Mouse (Mus musculus) intestine, embryonic 14.5 days (tissue): ENCODE results near the gene Ikbke. TPM values are rescaled to one million over a fixed set of nuclear protein-coding genes. Genes with fewer than 3 reads are reported as not detected.

ENCODE experiments used
- ATAC-seq: fragments of 200-750 bp; cut with Nextera tagmentation; replicated peaks from 2 replicates; pipeline ENCODE4 v1.8.0; 2017; ENCODE audit warnings: low read depth, moderate number of reproducible peaks, moderate TSS enrichment, moderate library complexity; ENCODE audit not compliant: low FRiP score, low TSS enrichment
- DNase-seq: peaks from one replicate; pipeline ENCODE4 v3.0.0-alpha.2; 2018; ENCODE audit warnings: low spot score
- H3K27ac ChIP-seq: fragments of 300-500 bp; sonication (generic); 2 replicates; pipeline ENCODE4 v1.5.1; 2014; ENCODE audit warnings: low read depth, mild to moderate bottlenecking, control low read depth
- H3K27me3 ChIP-seq: fragments of 300-500 bp; sonication (generic); replicated peaks from 2 replicates; pipeline ENCODE4 v1.6.1; 2014; ENCODE audit warnings: low read length, control low read depth; ENCODE audit not compliant: control insufficient read depth, insufficient read depth
- H3K36me3 ChIP-seq: fragments of 300-500 bp; sonication (generic); 2 replicates; pipeline ENCODE4 v1.6.1; 2014; ENCODE audit warnings: low read length, control low read depth; ENCODE audit not compliant: control insufficient read depth, insufficient read depth
- H3K4me1 ChIP-seq: fragments of 300-500 bp; sonication (generic); replicated peaks from 2 replicates; pipeline ENCODE4 v1.6.1; 2014; ENCODE audit warnings: low read length, control low read depth, mixed read lengths; ENCODE audit not compliant: control insufficient read depth, insufficient read depth
- H3K4me2 ChIP-seq: fragments of 300-500 bp; sonication (generic); 2 replicates; pipeline ENCODE4 v1.6.1; 2014; ENCODE audit warnings: low read length
- H3K4me3 ChIP-seq: fragments of 300-500 bp; sonication (generic); 2 replicates; pipeline ENCODE4 v1.5.1; 2014; ENCODE audit warnings: low read depth, low read length, control low read depth, mixed read lengths
- H3K9ac ChIP-seq: fragments of 300-500 bp; sonication (generic); 2 replicates; pipeline ENCODE4 v1.6.1; 2014; ENCODE audit warnings: mild to moderate bottlenecking, low read length
- H3K9me3 ChIP-seq: fragments of 300-500 bp; sonication (generic); 2 replicates; pipeline ENCODE4 v1.6.1; 2016; ENCODE audit warnings: low read length, control low read depth; ENCODE audit not compliant: control insufficient read depth
- WGBS: fragments of 180-500 bp; shearing (Covaris S2); extraction: QIAGEN DNeasy Blood & Tissue Kit; methylation state at CpG from one replicate; pipeline ENCODE4 v1.1.7; 2014; 5-methylcytosine and 5-hydroxymethylcytosine counted together
- polyA plus RNA-seq: library from polyadenylated mRNA; unstranded; fragments of >200 nt; fragmentation: Nextera tagmentation; extraction: Ambion mirVana; gene quantifications from 2 replicates; pipeline ENCODE4 v1.2.1, GENCODE M21; 2014

Ikbke gene
- polyA plus RNA-seq, 1 experiment from 2014 or later: 4.7 TPM

DNA sequence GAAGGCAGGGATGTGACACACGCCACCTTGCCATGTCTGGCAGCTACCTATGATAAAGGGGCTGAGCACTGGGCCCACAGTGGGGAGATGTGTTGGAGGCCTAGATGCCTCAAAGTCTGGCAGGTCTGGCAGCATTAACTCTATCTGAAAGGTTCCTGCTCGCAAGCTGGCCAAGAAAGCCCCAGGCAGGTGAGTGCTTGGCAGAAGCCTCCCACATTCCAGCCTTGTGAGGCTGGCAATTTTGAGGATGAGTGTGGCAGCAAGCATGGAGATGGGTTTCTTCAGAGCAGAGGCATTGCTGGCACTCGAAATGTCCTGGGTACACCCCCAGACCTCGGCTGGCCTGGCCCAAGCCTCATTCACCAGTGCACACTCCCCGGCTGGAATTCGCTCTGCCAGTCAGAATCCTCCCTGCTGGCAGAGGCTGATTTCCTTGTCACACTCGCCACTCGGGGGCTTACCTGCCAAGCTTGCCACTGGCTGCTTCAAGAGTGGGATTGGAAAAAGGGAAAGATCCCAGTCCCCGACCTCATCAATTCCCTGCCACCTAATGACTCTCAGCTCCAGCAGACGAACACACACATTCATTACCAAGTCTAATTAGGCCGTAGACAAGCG is 39.7 kb downstream of the Ikbke start:
- Histone ChIP-seq H3K27ac (no peak overlapping the region), H3K9ac (no peak overlapping the region), H3K9me3 (no peaks in the 10 kb centered on the region), H3K27me3 (peaks cover 34% of the 10 kb centered on the region), H3K4me3 (no peak overlapping the region), H3K4me1 (peaks cover 19% of the 10 kb centered on the region; the same call in 1 of the 2 replicates), H3K36me3 (no peaks in the 10 kb centered on the region), H3K4me2 (no peak overlapping the region)
- ATAC-seq (no peak), DNase-seq (no peak)
- 69% methylated on average over 12 of the region's 12 CpGs for WGBS

DNA sequence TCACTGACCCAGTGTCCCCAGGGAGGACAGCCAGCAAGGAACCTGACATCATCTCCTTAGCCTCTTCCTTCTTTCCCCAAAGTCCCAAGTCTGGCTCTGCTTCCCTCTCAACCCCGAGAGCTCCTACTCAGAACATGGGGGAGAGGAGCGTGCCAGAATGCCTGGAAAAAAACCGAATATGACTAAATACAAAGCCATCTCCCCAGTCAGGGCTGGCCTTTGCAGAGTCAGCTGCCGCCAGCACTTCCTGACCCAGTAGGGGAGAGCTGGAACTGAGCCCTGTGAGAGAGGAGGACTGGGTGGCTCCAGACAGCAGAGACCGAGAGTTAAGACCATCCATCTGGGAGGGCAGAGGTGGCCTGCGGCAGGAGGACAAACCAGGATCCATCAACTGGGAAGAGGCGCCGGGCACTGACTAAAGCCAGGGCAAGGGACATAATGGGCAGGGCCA is 40.5 kb downstream of the Ikbke start:
- Histone ChIP-seq H3K27ac (no peak overlapping the region), H3K4me3 (no peak overlapping the region)
- DNase-seq: no peak

DNA sequence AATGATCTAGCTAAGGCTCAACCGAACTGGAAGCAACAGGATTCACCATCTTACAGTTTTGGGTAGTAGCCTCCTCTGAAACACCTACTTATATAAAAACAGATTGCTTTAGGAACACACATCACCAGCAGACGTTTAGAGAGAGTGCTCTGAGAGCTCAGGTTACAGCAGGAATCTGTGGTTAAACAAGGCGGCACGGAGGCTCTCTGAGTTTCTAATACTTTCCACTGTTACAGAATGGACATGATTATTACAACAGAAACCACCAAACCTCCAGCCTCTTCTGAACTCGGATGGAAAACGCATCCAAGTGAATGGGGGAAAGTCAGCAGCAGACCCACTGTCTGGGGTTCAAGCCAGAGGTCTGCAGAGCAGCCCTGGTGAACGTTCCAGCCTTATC is 43.3 kb downstream of the Ikbke start:
- Histone ChIP-seq H3K36me3 (no peaks in the 10 kb centered on the region), H3K4me1 (peaks cover 14% of the 10 kb centered on the region; the same call in 1 of the 2 replicates), H3K27ac (no peak overlapping the region), H3K9me3 (no peaks in the 10 kb centered on the region), H3K4me2 (no peak overlapping the region), H3K9ac (no peak overlapping the region), H3K27me3 (0 out of 2 replicates have a peak, but pooled peaks cover 7% of the 10 kb centered on the region), H3K4me3 (no peak overlapping the region)
- DNase-seq (no peak), ATAC-seq (no peak)
- 44% methylated on average over 7 of the region's 7 CpGs for WGBS

More for the DNA sequence above, 40.5 kb downstream of the Ikbke start:
- Histone ChIP-seq H3K27me3 (peaks cover 27% of the 10 kb centered on the region), H3K4me2 (no peak overlapping the region), H3K9ac (no peak overlapping the region), H3K9me3 (no peaks in the 10 kb centered on the region), H3K36me3 (no peaks in the 10 kb centered on the region), H3K4me1 (peaks cover 14% of the 10 kb centered on the region; the same call in 1 of the 2 replicates)
- 36% methylated on average over 8 of the region's 8 CpGs for WGBS
- ATAC-seq: no peak

DNA sequence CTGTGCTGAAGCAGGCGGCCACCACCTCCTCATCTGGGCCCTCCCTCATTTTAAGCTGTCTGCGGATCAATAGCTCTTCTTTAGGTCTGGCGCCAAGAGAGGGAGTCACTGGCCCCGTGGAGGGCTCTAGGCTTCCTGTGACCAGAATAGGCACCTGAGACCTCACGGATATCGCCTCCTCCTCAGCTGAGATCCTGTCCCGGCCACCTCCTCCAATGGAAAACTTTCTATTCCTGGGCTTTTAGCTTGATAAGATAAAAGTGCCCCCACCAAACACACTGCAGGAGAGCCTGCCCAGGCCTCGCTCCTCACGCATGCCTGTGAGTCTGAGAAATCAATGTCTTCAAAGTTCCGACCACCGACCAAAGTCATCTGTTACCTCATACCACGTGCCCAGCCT is 45.9 kb downstream of the Ikbke start:
- no peak for DNase-seq
- no peak overlapping the region for H3K27ac ChIP-seq
- H3K4me1 ChIP-seq: peaks cover 8% of the 10 kb centered on the region; the same call in 1 of the 2 replicates
- 61% methylated on average over 12 of the region's 12 CpGs for WGBS
- no peaks in the 10 kb centered on the region for H3K36me3 ChIP-seq
- H3K4me3 ChIP-seq: no peak overlapping the region
- no peak overlapping the region for H3K4me2 ChIP-seq
- no peak for ATAC-seq
- H3K9ac ChIP-seq: no peak overlapping the region
- no peaks in the 10 kb centered on the region for H3K9me3 ChIP-seq
- no peaks in the 10 kb centered on the region for H3K27me3 ChIP-seq

DNA sequence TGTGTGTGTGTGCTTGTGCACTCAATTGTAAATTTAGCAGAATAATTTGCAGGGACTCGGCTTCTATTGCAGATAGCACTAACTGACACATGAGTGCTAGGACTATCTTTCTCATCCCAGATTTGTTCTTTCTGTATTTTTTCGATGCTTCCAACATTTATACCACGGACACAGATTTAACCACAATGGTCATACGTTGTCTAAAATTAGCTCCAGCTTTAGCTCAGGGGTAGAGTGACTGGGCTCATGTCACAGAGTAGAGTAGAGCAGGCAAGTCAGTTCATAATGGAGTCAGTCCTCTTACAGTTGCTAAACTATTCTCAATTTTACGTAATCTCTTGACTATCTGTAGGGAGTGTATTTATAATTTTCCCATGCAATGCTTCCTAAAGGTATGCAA is 50.7 kb downstream of the Ikbke start:
- Histone ChIP-seq H3K27ac (no peak overlapping the region), H3K27me3 (no peaks in the 10 kb centered on the region), H3K9me3 (no peaks in the 10 kb centered on the region), H3K4me3 (no peak overlapping the region), H3K4me1 (no peaks in the 10 kb centered on the region), H3K4me2 (no peak overlapping the region), H3K36me3 (no peaks in the 10 kb centered on the region), H3K9ac (no peak overlapping the region)
- WGBS: 76% methylated on average over 5 of the region's 5 CpGs
- ATAC-seq: no peak
- DNase-seq: no peak

DNA sequence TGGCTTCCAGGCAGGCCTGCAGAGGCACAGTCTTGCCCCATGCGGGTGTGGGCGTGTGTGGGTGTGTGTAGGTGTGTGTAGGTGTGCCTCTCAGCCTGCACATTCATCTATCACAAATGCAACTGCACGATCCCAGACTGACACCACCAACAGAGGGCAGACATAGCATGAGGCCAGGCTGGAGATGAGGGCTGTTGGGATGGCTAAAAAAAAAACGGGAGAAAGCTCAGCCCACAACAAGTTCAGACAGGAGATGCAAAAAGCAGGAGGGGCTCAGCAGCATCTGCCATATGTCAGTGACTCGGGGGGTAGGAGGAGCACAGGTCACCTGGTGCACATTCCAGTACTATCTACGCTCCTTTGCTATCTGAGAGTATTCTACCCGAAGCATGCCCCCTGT is 51.2 kb downstream of the Ikbke start:
- 44% methylated on average over 7 of the region's 7 CpGs for WGBS
- Histone ChIP-seq H3K27ac (no peak overlapping the region), H3K4me3 (no peak overlapping the region), H3K27me3 (no peaks in the 10 kb centered on the region), H3K9ac (no peak overlapping the region), H3K9me3 (no peaks in the 10 kb centered on the region), H3K4me2 (no peak overlapping the region), H3K4me1 (no peaks in the 10 kb centered on the region), H3K36me3 (no peaks in the 10 kb centered on the region)
- ATAC-seq (no peak), DNase-seq (no peak)

DNA sequence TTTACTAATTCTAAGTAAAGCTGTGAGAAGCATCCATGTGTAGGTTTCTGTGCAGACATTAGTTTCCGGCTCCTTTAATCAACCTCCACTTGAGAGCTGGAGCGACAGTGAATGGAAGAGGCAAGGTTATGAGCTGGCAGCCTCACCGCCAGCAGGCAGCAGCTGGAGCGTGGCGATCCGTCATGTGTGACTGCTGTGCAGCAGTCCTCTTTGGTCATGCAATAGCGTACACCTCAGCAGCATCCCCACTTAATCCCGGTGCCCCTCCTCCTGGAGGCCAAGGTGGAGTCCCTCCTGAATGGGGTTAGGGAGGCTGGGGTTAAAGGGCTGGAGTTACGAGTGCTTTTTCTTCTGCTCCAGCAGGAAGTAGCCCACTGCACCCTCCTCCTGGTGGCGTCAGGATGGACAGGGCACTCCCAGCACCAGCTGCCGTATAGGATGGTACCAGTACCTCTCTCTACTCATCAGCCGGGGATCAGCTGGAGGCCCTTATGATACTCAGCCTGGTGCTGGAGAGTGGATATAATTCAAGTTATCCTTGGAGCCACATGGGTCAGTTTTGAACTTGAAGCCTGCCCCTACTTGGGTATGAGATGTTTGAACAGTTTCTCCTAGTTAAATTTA is 54.4 kb downstream of the Ikbke start:
- 58% methylated on average over 12 of the region's 12 CpGs for WGBS
- H3K27ac ChIP-seq: no peak overlapping the region
- H3K36me3 ChIP-seq: no peaks in the 10 kb centered on the region
- H3K9ac ChIP-seq: no peak overlapping the region
- DNase-seq (no peak), ATAC-seq (no peak)
- no peak overlapping the region for H3K4me2 ChIP-seq
- no peaks in the 10 kb centered on the region for H3K27me3 ChIP-seq
- no peaks in the 10 kb centered on the region for H3K9me3 ChIP-seq
- H3K4me3 ChIP-seq: no peak overlapping the region
- H3K4me1 ChIP-seq: no peaks in the 10 kb centered on the region

DNA sequence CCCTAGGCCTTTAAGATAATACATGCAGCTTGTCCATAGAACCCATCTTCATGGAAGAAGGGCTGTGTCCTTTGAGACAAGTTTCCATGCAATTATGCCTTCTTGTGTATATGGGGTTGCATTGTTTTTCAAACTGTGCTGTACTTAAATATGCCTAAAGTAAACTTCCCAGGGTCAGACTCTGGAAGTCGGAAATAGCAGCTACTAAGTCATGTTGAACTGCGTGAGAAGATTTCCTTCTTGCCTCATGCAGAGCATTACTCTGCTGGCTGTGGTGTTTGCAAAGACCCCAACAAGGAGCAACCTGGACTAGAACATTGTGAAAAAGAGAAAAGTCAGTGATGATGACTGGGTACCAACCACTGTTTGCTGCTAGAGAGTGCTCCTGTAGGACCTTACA is 56.1 kb downstream of the Ikbke start:
- no peak overlapping the region for H3K27ac ChIP-seq
- no peaks in the 10 kb centered on the region for H3K9me3 ChIP-seq
- no peak for DNase-seq
- H3K4me3 ChIP-seq: no peak overlapping the region
- no peaks in the 10 kb centered on the region for H3K4me1 ChIP-seq
- no peak overlapping the region for H3K4me2 ChIP-seq
- H3K9ac ChIP-seq: no peak overlapping the region
- H3K36me3 ChIP-seq: no peaks in the 10 kb centered on the region
- WGBS: 63% methylated on average over 2 of the region's 2 CpGs
- ATAC-seq: no peak
- H3K27me3 ChIP-seq: no peaks in the 10 kb centered on the region
